Comparison of ENCODE assay signal across 13 mouse cellular contexts in genomic region chr8:84585311-84585710, GRCm38 (mm10).
DNase-seq lines count a peak whose midpoint lies in the region; ATAC-seq and TF ChIP-seq lines count a peak whose summit lies in the region.
"Had no signal": no experiment of that assay in that cellular context is flagged by ENCODE, and none has a peak within 500 bp of the region (broad histone marks: within the 10 kb centered on the region; RNA-seq: fewer than 3 reads in every experiment).

No protein-coding gene starts in this region.

- H3K4me2 ChIP-seq in heart, postnatal 0 days (ENCODE audit: low read depth, low read length) = no peak overlapping the region
- no peak overlapping the region for H3K4me2 ChIP-seq in lung, postnatal 0 days (replicated peaks; ENCODE audit: low read depth, low read length)
- H3K4me2 ChIP-seq: liver, embryonic 13.5 days; midbrain, embryonic 12.5 days had no signal

- no peak overlapping the region for H3K9ac ChIP-seq in heart, postnatal 0 days (replicated peaks; ENCODE audit: low read depth, low read length)
- H3K9ac ChIP-seq in lung, postnatal 0 days (replicated peaks; ENCODE audit: low read depth) = no peak overlapping the region
- H3K9ac ChIP-seq: liver, embryonic 13.5 days; midbrain, embryonic 12.5 days had no signal

- no peak for ATAC-seq in heart, postnatal 0 days (ENCODE audit: insufficient read depth, low read depth)
- no peak for ATAC-seq in lung, postnatal 0 days
- ATAC-seq in granulocyte monocyte progenitor cell, adult 5-6 weeks (replicated peaks; ENCODE audit: poor library complexity, severe bottlenecking) = peak; percentile 68

- TF ChIP-seq EP300 in heart, postnatal 0 days (IDR thresholded peaks at IDR 0.05; ENCODE audit: low read depth) = no peak
- TF ChIP-seq EP300 in lung, postnatal 0 days (IDR thresholded peaks at IDR 0.05) = no peak

- H3K9me3 ChIP-seq in heart, postnatal 0 days (replicated peaks; ENCODE audit: control insufficient read depth, low read length) = no peaks in the 10 kb centered on the region; the same call in 1 of the 2 replicates
- H3K9me3 ChIP-seq in lung, postnatal 0 days (ENCODE audit: low read length) = no peaks in the 10 kb centered on the region
- H3K9me3 ChIP-seq in E14TG2a.4 (ENCODE audit: low read length) = no peaks in the 10 kb centered on the region
- H3K9me3 ChIP-seq: liver, embryonic 13.5 days; midbrain, embryonic 12.5 days had no signal

- H3K4me3 ChIP-seq in heart, postnatal 0 days (ENCODE audit: low read depth, low read length) = no peak overlapping the region
- no peak overlapping the region for H3K4me3 ChIP-seq in lung, postnatal 0 days (ENCODE audit: low read depth, low read length)
- no peak overlapping the region for H3K4me3 ChIP-seq in E14TG2a.4 (replicated peaks; ENCODE audit: low read length)
- H3K4me3 ChIP-seq: erythroblast, embryonic 14.5 days; liver, embryonic 13.5 days; midbrain, embryonic 12.5 days had no signal

- no peaks in the 10 kb centered on the region for H3K36me3 ChIP-seq in heart, postnatal 0 days (replicated peaks; ENCODE audit: control insufficient read depth, insufficient read depth, low read length)
- no peaks in the 10 kb centered on the region for H3K36me3 ChIP-seq in lung, postnatal 0 days (ENCODE audit: insufficient read depth, low read length)
- peaks cover 57% of the 10 kb centered on the region for H3K36me3 ChIP-seq in E14TG2a.4 (ENCODE audit: insufficient read depth, low read length)
- H3K36me3 ChIP-seq: liver, embryonic 13.5 days had no signal

- no peak overlapping the region for H3K27ac ChIP-seq in heart, postnatal 0 days (ENCODE audit: low read depth)
- H3K27ac ChIP-seq in lung, postnatal 0 days (ENCODE audit: low read length) = no peak overlapping the region
- H3K27ac ChIP-seq: liver, embryonic 13.5 days; midbrain, embryonic 12.5 days had no signal

- TF ChIP-seq CTCF in heart, postnatal 0 days (IDR thresholded peaks at IDR 0.05; ENCODE audit: low read depth) = peak; percentile 22; the same call in 1 of the 2 replicates
- TF ChIP-seq CTCF in lung, postnatal 0 days (IDR thresholded peaks at IDR 0.05) = peak; percentile 51
- peak; percentile 30 for TF ChIP-seq CTCF in E14TG2a.4 (conservative IDR thresholded peaks at IDR 0.05; ENCODE audit: low read length)

- no peaks in the 10 kb centered on the region; the same call in 1 of the 2 replicates for H3K4me1 ChIP-seq in heart, postnatal 0 days (ENCODE audit: control insufficient read depth, insufficient read depth)
- H3K4me1 ChIP-seq in lung, postnatal 0 days (ENCODE audit: insufficient read depth, low read depth, low read length) = no peaks in the 10 kb centered on the region
- H3K4me1 ChIP-seq in E14TG2a.4 (replicated peaks; ENCODE audit: low read depth, low read length) = peaks cover 22% of the 10 kb centered on the region
- H3K4me1 ChIP-seq: midbrain, embryonic 12.5 days had no signal

- intact Hi-C loops in heart, postnatal 10 days (cut with DNase I) = no loop called here

- DNase-seq in heart, postnatal 0 days (ENCODE audit: low spot score) = no peak
- no peak for DNase-seq in heart, postnatal 10 days
- no peak for DNase-seq in lung, postnatal 0 days (ENCODE audit: low spot score)
- no peak for DNase-seq in lung, postnatal 14 days
- no peak for DNase-seq in right cerebral cortex, adult 2 months (ENCODE audit: low spot score in 2 of 2)
- DNase-seq in adrenal gland, postnatal 14 days = no peak
- DNase-seq: gastrocnemius, postnatal 14 days; kidney, adult 18-20 months; liver, embryonic 13.5 days had no signal

- H3K27me3 ChIP-seq in heart, postnatal 0 days (ENCODE audit: control insufficient read depth, insufficient read depth, low read length) = no peaks in the 10 kb centered on the region
- no peaks in the 10 kb centered on the region for H3K27me3 ChIP-seq in lung, postnatal 0 days (replicated peaks; ENCODE audit: insufficient read depth, low read length)
- H3K27me3 ChIP-seq in E14TG2a.4 (ENCODE audit: insufficient read depth, low read length) = peaks cover 1% of the 10 kb centered on the region; the same call in 1 of the 2 replicates
- H3K27me3 ChIP-seq: liver, embryonic 13.5 days; midbrain, embryonic 12.5 days had no signal

- 67% methylated on average over 1 of the region's 1 CpGs for WGBS in heart, postnatal 0 days
- 19% methylated on average over 1 of the region's 1 CpGs for WGBS in lung, postnatal 0 days
